Mouse (Mus musculus): ENCODE measurements around the gene Gm10192. TPM values are rescaled to one million over a fixed set of nuclear protein-coding genes. Genes with fewer than 3 reads are reported as not detected.

The Gm10192 gene
- not detected in 2 replicates for polyA plus RNA-seq (2012; rRNA removed)

GRCm38 (mm10) chr4:97183066-97183465, at the start of gene Gm10192:
Gene Gm10192 (minus strand): TSS chr4:97183166.

